Mouse (Mus musculus) common myeloid progenitor, adult 5-6 weeks (primary cell): ENCODE results near the gene Bivm. TPM values are rescaled to one million over a fixed set of nuclear protein-coding genes. Genes with fewer than 3 reads are reported as not detected.

Experiments
- ATAC-seq: replicated peaks from 2 replicates; pipeline ENCODE4 v1.8.0; 2016; ENCODE audit warnings: low read depth, mild to moderate bottlenecking, moderate TSS enrichment, inconsistent platforms; ENCODE audit not compliant: poor library complexity, severe bottlenecking
- total RNA-seq: library from RNA; stranded (forward); fragments of 200-1000, 187-1606 nt; gene quantifications from 2 replicates; pipeline ENCODE4 v1.2.3, GENCODE M21; 2017

Bivm gene
- total RNA-seq, result 8.5 and 12.3 TPM in 2 replicates

GRCm38 (mm10) chr1:44118239-44119054 is at the start of gene Bivm, which contains the start of gene Kdelc1:
Bivm (plus strand) TSS chr1:44118957.
Kdelc1 (minus strand) TSS chr1:44118808.
- ATAC-seq, result peak; percentile 85

GRCm38 (mm10) chr1:44101448-44102225 is 17.1 kb upstream of the Bivm start:
- ATAC-seq, result peak; percentile 64

- ATAC-seq, result peak; percentile 93
These were observed 16.5 kb upstream of the Bivm start, which contains the start of gene Tex30 for GRCm38 (mm10) chr1:44102259-44102717. Tex30 (minus strand) TSS chr1:44102441.

GRCm38 (mm10) chr1:44102939-44103338 is 15.8 kb upstream of the Bivm start:
- no peak for ATAC-seq

GRCm38 (mm10) chr1:44117571-44117970 is 1.2 kb upstream of the Bivm start:
- no peak for ATAC-seq

GRCm38 (mm10) chr1:44119201-44120073 is 680 bp downstream of the Bivm start:
- peak; percentile 62 for ATAC-seq

- ATAC-seq, result no peak
These were observed 1.3 kb downstream of the Bivm start for GRCm38 (mm10) chr1:44120074-44120406.

GRCm38 (mm10) chr1:44122256-44122655 is 3.5 kb downstream of the Bivm start:
- ATAC-seq, result peak; percentile 39

- ATAC-seq, result peak; percentile 36; the same call in 1 of the 2 replicates
These were observed 6.8 kb downstream of the Bivm start for GRCm38 (mm10) chr1:44125590-44125989.

- no peak for ATAC-seq
These were observed 11.3 kb downstream of the Bivm start for GRCm38 (mm10) chr1:44129929-44130581.

GRCm38 (mm10) chr1:44140232-44140631 is 21.5 kb downstream of the Bivm start:
- ATAC-seq, result no peak

GRCm38 (mm10) chr1:44142747-44143146 is 24.0 kb downstream of the Bivm start:
- no peak for ATAC-seq

GRCm38 (mm10) chr1:44147563-44148381 is 29.0 kb downstream of the Bivm start, which contains the start of gene Ercc5:
Ercc5 (plus strand) TSS chr1:44147744.
- ATAC-seq, result peak; percentile 98

- no peak for ATAC-seq
These were observed 29.9 kb downstream of the Bivm start for GRCm38 (mm10) chr1:44148706-44149105.

- peak; percentile 72 for ATAC-seq
These were observed 36.5 kb downstream of the Bivm start for GRCm38 (mm10) chr1:44155287-44155686.

- peak; percentile 69 for ATAC-seq
These were observed 39.6 kb downstream of the Bivm start for GRCm38 (mm10) chr1:44158317-44158716.

GRCm38 (mm10) chr1:44161818-44162217 is 43.1 kb downstream of the Bivm start:
- ATAC-seq, result no peak

- ATAC-seq, result peak; percentile 60
These were observed 43.6 kb downstream of the Bivm start for GRCm38 (mm10) chr1:44162389-44162788.
